Mouse (Mus musculus) stomach, embryonic 16.5 days (tissue): ENCODE data around the gene Usp45. TPM values are rescaled to one million over a fixed set of nuclear protein-coding genes. Genes with fewer than 3 reads are reported as not detected.
A peak's percentile ranks its signal among the peaks of the same experiment; 100 is the strongest.
"Not testable (repeated sequence)": the region's sequence is repeated elsewhere in the genome, so short reads cannot be mapped to it uniquely, and the experiment has no call there.

Experiments used
- ATAC-seq: fragments of 200-750 bp; cut with Nextera tagmentation; 2 replicates; pipeline ENCODE4 v1.8.0; 2017; ENCODE audit warnings: moderate number of reproducible peaks, moderate TSS enrichment; ENCODE audit not compliant: insufficient read depth, low FRiP score
- H3K27ac ChIP-seq: fragments of 300-500 bp; sonication (generic); 2 replicates; pipeline ENCODE4 v1.5.1; 2014; ENCODE audit warnings: low read length
- H3K27me3 ChIP-seq: fragments of 300-500 bp; sonication (generic); 2 replicates; pipeline ENCODE4 v1.6.1; 2014; ENCODE audit warnings: low read length, control low read depth, mixed read lengths; ENCODE audit not compliant: control insufficient read depth, insufficient read depth
- H3K36me3 ChIP-seq: fragments of 300-500 bp; sonication (generic); 2 replicates; pipeline ENCODE4 v1.6.1; 2014; ENCODE audit warnings: low read length; ENCODE audit not compliant: control insufficient read depth, insufficient read depth
- H3K4me1 ChIP-seq: fragments of 300-500 bp; sonication (generic); 2 replicates; pipeline ENCODE4 v1.6.1; 2014; ENCODE audit warnings: low read length, control low read depth, mixed read lengths; ENCODE audit not compliant: control insufficient read depth, insufficient read depth
- H3K4me2 ChIP-seq: fragments of 300-500 bp; sonication (generic); 2 replicates; pipeline ENCODE4 v1.6.1; 2014; ENCODE audit warnings: low read depth, low read length, mixed read lengths
- H3K4me3 ChIP-seq: fragments of 300-500 bp; sonication (generic); replicated peaks from 2 replicates; pipeline ENCODE4 v1.5.1; 2014; ENCODE audit warnings: mild to moderate bottlenecking, low read length
- H3K9ac ChIP-seq: fragments of 300-500 bp; sonication (generic); 2 replicates; pipeline ENCODE4 v1.6.1; 2014; ENCODE audit warnings: low read length
- H3K9me3 ChIP-seq: fragments of 300-500 bp; sonication (generic); replicated peaks from 2 replicates; pipeline ENCODE4 v1.6.1; 2016; ENCODE audit warnings: low read length, control low read depth; ENCODE audit not compliant: control insufficient read depth
- WGBS: fragments of 180-500 bp; shearing (Covaris S2); extraction: QIAGEN DNeasy Blood & Tissue Kit; methylation state at CpG from one replicate; pipeline ENCODE4 v1.1.7; 2014; 5-methylcytosine and 5-hydroxymethylcytosine counted together
- polyA plus RNA-seq: library from polyadenylated mRNA; unstranded; fragments of >200 nt; fragmentation: Nextera tagmentation; extraction: Ambion mirVana; gene quantifications from 2 replicates; pipeline ENCODE4 v1.2.1, GENCODE M21; 2015

The Usp45 gene
- 8.9 and 9.9 TPM in 2 replicates for polyA plus RNA-seq

- peak within 1 kb of the TSS; percentile 61 for H3K4me2 ChIP-seq
- WGBS, result 3% methylated on average over 17 of the region's 17 CpGs
- peak within 1 kb of the TSS; percentile 74 for H3K9ac ChIP-seq
- no peaks in the 10 kb centered on the region for H3K36me3 ChIP-seq
- H3K9me3 ChIP-seq, result no peaks in the 10 kb centered on the region
- H3K27me3 ChIP-seq, result no peaks in the 10 kb centered on the region
- peak within 1 kb of the TSS; percentile 65 for H3K4me3 ChIP-seq
- peak; percentile 89 for ATAC-seq
- no peak within 1 kb of the TSS for H3K27ac ChIP-seq
- H3K4me1 ChIP-seq, result no peaks in the 10 kb centered on the region
Measured at GRCm38 (mm10) chr4:21766863-21767304, at the start of gene Usp45, which contains the start of gene Tstd3. Gene Usp45, plus strand, starts transcription at chr4:21767156. Gene Tstd3, minus strand, starts transcription at chr4:21767212.

GRCm38 (mm10) chr4:21722752-21723334 lies 44.1 kb upstream of the Usp45 start:
- Histone ChIP-seq H3K4me2 (no peak overlapping the region), H3K4me1 (no peaks in the 10 kb centered on the region), H3K27me3 (no peaks in the 10 kb centered on the region), H3K9me3 (no peaks in the 10 kb centered on the region), H3K9ac (no peak overlapping the region), H3K36me3 (no peaks in the 10 kb centered on the region), H3K4me3 (no peak overlapping the region), H3K27ac (no peak overlapping the region)
- ATAC-seq, result no peak
- 62% methylated on average over 7 of the region's 7 CpGs for WGBS

- no peaks in the 10 kb centered on the region for H3K9me3 ChIP-seq
- WGBS, result under 1% methylated on average over 22 of the region's 22 CpGs
- peak overlapping the region; percentile 76 for H3K4me3 ChIP-seq
- no peaks in the 10 kb centered on the region for H3K36me3 ChIP-seq
- H3K27me3 ChIP-seq, result no peaks in the 10 kb centered on the region
- peak overlapping the region; percentile 79 for H3K27ac ChIP-seq
- peak; percentile 31; the same call in 1 of the 2 replicates for ATAC-seq
- peak overlapping the region; percentile 70 for H3K4me2 ChIP-seq
- peaks cover 4% of the 10 kb centered on the region for H3K4me1 ChIP-seq
- H3K9ac ChIP-seq, result peak overlapping the region; percentile 86
Measured at GRCm38 (mm10) chr4:21726912-21727614, 39.9 kb upstream of the Usp45 start.

- peak within 1 kb of the TSS; percentile 76 for H3K4me3 ChIP-seq
- ATAC-seq, result peak; percentile 97
- H3K4me2 ChIP-seq, result peak within 1 kb of the TSS; percentile 70
- H3K9me3 ChIP-seq, result no peaks in the 10 kb centered on the region
- peak within 1 kb of the TSS; percentile 79 for H3K27ac ChIP-seq
- no peaks in the 10 kb centered on the region for H3K27me3 ChIP-seq
- H3K9ac ChIP-seq, result peak within 1 kb of the TSS; percentile 86
- H3K4me1 ChIP-seq, result peaks cover 4% of the 10 kb centered on the region
- H3K36me3 ChIP-seq, result no peaks in the 10 kb centered on the region
- WGBS, result under 1% methylated on average over 37 of the region's 37 CpGs
Measured at GRCm38 (mm10) chr4:21727615-21728165, 39.3 kb upstream of the Usp45 start, which contains the start of gene Ccnc. Gene Ccnc, plus strand, starts transcription at chr4:21727701.

- ATAC-seq, result no peak
- Histone ChIP-seq H3K27me3 (no peaks in the 10 kb centered on the region), H3K9me3 (no peaks in the 10 kb centered on the region), H3K4me1 (no peaks in the 10 kb centered on the region), H3K36me3 (0 out of 2 replicates have a peak, but pooled peaks cover 3% of the 10 kb centered on the region), H3K4me3 (no peak overlapping the region), H3K27ac (no peak overlapping the region), H3K4me2 (no peak overlapping the region), H3K9ac (no peak overlapping the region)
- 79% methylated on average over 4 of the region's 4 CpGs for WGBS
Measured at GRCm38 (mm10) chr4:21739169-21739568, 27.8 kb upstream of the Usp45 start.

GRCm38 (mm10) chr4:21744142-21744541 lies 22.8 kb upstream of the Usp45 start:
- H3K4me1 ChIP-seq, H3K4me2 ChIP-seq, ATAC-seq, H3K27ac ChIP-seq, H3K4me3 ChIP-seq, H3K9me3 ChIP-seq, H3K9ac ChIP-seq, H3K36me3 ChIP-seq, H3K27me3 ChIP-seq: not testable (repeated sequence)
- WGBS, result 95% methylated on average over 8 of the region's 8 CpGs

- Histone ChIP-seq H3K4me2 (no peak overlapping the region), H3K27ac (no peak overlapping the region), H3K36me3 (0 out of 2 replicates have a peak, but pooled peaks cover 4% of the 10 kb centered on the region), H3K4me3 (no peak overlapping the region), H3K27me3 (no peaks in the 10 kb centered on the region), H3K9ac (no peak overlapping the region), H3K4me1 (no peaks in the 10 kb centered on the region), H3K9me3 (no peaks in the 10 kb centered on the region)
- 61% methylated on average over 5 of the region's 5 CpGs for whole genome bisulfite sequencing
- ATAC-seq, result no peak
Measured at GRCm38 (mm10) chr4:21745723-21746122, 21.2 kb upstream of the Usp45 start.

- no peaks in the 10 kb centered on the region for H3K9me3 ChIP-seq
- no peaks in the 10 kb centered on the region for H3K27me3 ChIP-seq
- WGBS, result 68% methylated on average over 4 of the region's 4 CpGs
- no peak overlapping the region for H3K4me3 ChIP-seq
- ATAC-seq, result no peak
- no peaks in the 10 kb centered on the region for H3K4me1 ChIP-seq
- no peak overlapping the region for H3K27ac ChIP-seq
- H3K4me2 ChIP-seq, result no peak overlapping the region
- 0 out of 2 replicates have a peak, but pooled peaks cover 4% of the 10 kb centered on the region for H3K36me3 ChIP-seq
- no peak overlapping the region for H3K9ac ChIP-seq
Measured at GRCm38 (mm10) chr4:21755123-21755789, 11.7 kb upstream of the Usp45 start.
